Mouse (Mus musculus) MEL (cell line): ENCODE data around the gene Cerk. TPM values are rescaled to one million over a fixed set of nuclear protein-coding genes. Genes with fewer than 3 reads are reported as not detected.

ENCODE experiments used
- DNase-seq: peaks from one replicate; pipeline ENCODE4 v3.0.0; 2011; ENCODE audit warnings: low read depth, low spot score
- H3K27ac ChIP-seq: 2 replicates; pipeline ENCODE4 v1.5.1; 2012; ENCODE audit warnings: low read depth, mild to moderate bottlenecking, control low read depth, low read length, moderate library complexity; ENCODE audit not compliant: control insufficient read depth
- H3K27me3 ChIP-seq, 2 experiments: fragments of 150-350 bp in 1 of 2; sonication (generic) in 1 of 2; 2 replicates each; pipeline ENCODE4 v1.6.1; 2012; ENCODE audit warnings: low read length in 2 of 2, mild to moderate bottlenecking in 2 of 2, improper control_type of control experiment in 1 of 2, moderate library complexity in 1 of 2; ENCODE audit not compliant: insufficient read depth in 2 of 2, control insufficient read depth in 1 of 2
- H3K36me3 ChIP-seq, 2 experiments: 2 replicates each; pipeline ENCODE4 v1.6.1; 2012 to 2014; ENCODE audit warnings: low read length in 2 of 2, improper control_type of control experiment in 1 of 2, inconsistent platforms in 1 of 2, mild to moderate bottlenecking in 1 of 2; ENCODE audit not compliant: insufficient read depth in 2 of 2, control insufficient read depth in 1 of 2
- H3K4me1 ChIP-seq, 2 experiments: fragments of 150-350 bp in 1 of 2; sonication (generic) in 1 of 2; 2 replicates each; pipeline ENCODE4 v1.6.1; 2012; ENCODE audit warnings: low read length in 2 of 2, improper control_type of control experiment in 1 of 2, mild to moderate bottlenecking in 1 of 2; ENCODE audit not compliant: insufficient read depth in 2 of 2, control insufficient read depth in 1 of 2
- H3K4me3 ChIP-seq, 2 experiments: fragments of 150-350 bp in 1 of 2; sonication (generic) in 1 of 2; 2 replicates each; pipeline ENCODE4 v1.5.1; 2012; ENCODE audit warnings: low read depth in 2 of 2, low read length in 2 of 2, mild to moderate bottlenecking in 2 of 2, moderate library complexity in 2 of 2, control low read depth in 1 of 2, improper control_type of control experiment in 1 of 2; ENCODE audit not compliant: control insufficient read depth in 1 of 2, insufficient read depth in 1 of 2
- H3K79me2 ChIP-seq: 2 replicates; pipeline ENCODE4 v1.6.1; 2012; ENCODE audit warnings: mild to moderate bottlenecking, low read length, moderate library complexity; ENCODE audit not compliant: control insufficient read depth, poor library complexity, insufficient read depth
- H3K9ac ChIP-seq: 2 replicates; pipeline ENCODE4 v1.6.1; 2012; ENCODE audit warnings: low read depth, mild to moderate bottlenecking, control low read depth, low read length, moderate library complexity; ENCODE audit not compliant: control insufficient read depth, poor library complexity, severe bottlenecking
- H3K9me3 ChIP-seq: fragments of 150-350 bp; sonication (generic); replicated peaks from 2 replicates; pipeline ENCODE4 v1.6.1; 2012; ENCODE audit warnings: mild to moderate bottlenecking, low read length, improper control_type of control experiment, moderate library complexity; ENCODE audit not compliant: insufficient read depth
- E2F4 ChIP-seq: IDR thresholded peaks from 2 replicates; pipeline ENCODE4 v1.6.1; 2011; ENCODE audit warnings: low read depth, low read length, improper control_type of control experiment, borderline replicate concordance
- GABPA ChIP-seq: IDR thresholded peaks from 2 replicates; pipeline ENCODE4 v1.6.1; 2012; ENCODE audit warnings: low read depth, mild to moderate bottlenecking, inconsistent platforms, low read length, improper control_type of control experiment, moderate library complexity
- HCFC1 ChIP-seq: IDR thresholded peaks from 2 replicates; pipeline ENCODE4 v1.6.1; 2012; ENCODE audit warnings: low read depth, mild to moderate bottlenecking, inconsistent platforms, low read length, improper control_type of control experiment, moderate library complexity
- MAFK ChIP-seq: IDR thresholded peaks from 2 replicates; pipeline ENCODE4 v1.6.1; 2011; ENCODE audit warnings: low read depth, mild to moderate bottlenecking, low read length, improper control_type of control experiment, borderline replicate concordance
- MAX ChIP-seq: IDR thresholded peaks from 2 replicates; pipeline ENCODE4 v1.6.1; 2011; ENCODE audit warnings: low read length, improper control_type of control experiment
- MAZ ChIP-seq: IDR thresholded peaks from 2 replicates; pipeline ENCODE4 v1.6.1; 2012; ENCODE audit warnings: low read depth, mild to moderate bottlenecking, inconsistent platforms, low read length, improper control_type of control experiment
- MEF2A ChIP-seq: IDR thresholded peaks from 2 replicates; pipeline ENCODE4 v1.6.1; 2014; ENCODE audit warnings: low read depth, mild to moderate bottlenecking, inconsistent platforms, low read length, improper control_type of control experiment; ENCODE audit not compliant: poor library complexity, insufficient replicate concordance, severe bottlenecking; ENCODE audit errors: extremely low read depth
- NRF1 ChIP-seq: IDR thresholded peaks from 2 replicates; pipeline ENCODE4 v1.6.1; 2014; ENCODE audit warnings: low read depth, mild to moderate bottlenecking, inconsistent platforms, low read length, improper control_type of control experiment, moderate library complexity; ENCODE audit not compliant: poor library complexity, insufficient read depth, severe bottlenecking
- POLR2A ChIP-seq, 2 experiments: IDR thresholded peaks; 2 replicates each; pipeline ENCODE4 v1.6.1; 2011 to 2012; ENCODE audit warnings: low read length in 2 of 2, mild to moderate bottlenecking in 2 of 2, control low read depth in 1 of 2, improper control_type of control experiment in 1 of 2, low read depth in 1 of 2, moderate library complexity in 1 of 2; ENCODE audit not compliant: control insufficient read depth in 1 of 2, insufficient read depth in 1 of 2, poor library complexity in 1 of 2
- RCOR1 ChIP-seq: IDR thresholded peaks from 2 replicates; pipeline ENCODE4 v1.6.1; 2012; ENCODE audit warnings: low read depth, mild to moderate bottlenecking, inconsistent platforms, low read length, improper control_type of control experiment
- SIN3A ChIP-seq: IDR thresholded peaks from 2 replicates; pipeline ENCODE4 v1.6.1; 2012; ENCODE audit warnings: low read length, improper control_type of control experiment, inconsistent platforms
- TAL1 ChIP-seq: IDR thresholded peaks from 2 replicates; pipeline ENCODE4 v1.6.1; 2012; ENCODE audit warnings: mild to moderate bottlenecking, inconsistent platforms, low read length, moderate library complexity, mixed read lengths
- TBP ChIP-seq: IDR thresholded peaks from 2 replicates; pipeline ENCODE4 v1.8.0; 2011; ENCODE audit warnings: low read depth, low read length, improper control_type of control experiment
- TCF12 ChIP-seq: IDR thresholded peaks from 2 replicates; pipeline ENCODE4 v1.6.1; 2014; ENCODE audit warnings: low read depth, mild to moderate bottlenecking, inconsistent platforms, low read length, improper control_type of control experiment, moderate library complexity
- USF1 ChIP-seq: IDR thresholded peaks from 2 replicates; pipeline ENCODE4 v1.6.1; 2014; ENCODE audit warnings: low read depth, mild to moderate bottlenecking, inconsistent platforms, low read length, improper control_type of control experiment, moderate library complexity
- USF2 ChIP-seq, 2 experiments: IDR thresholded peaks; 2 replicates each; pipeline ENCODE4 v1.6.1; 2011 to 2012; ENCODE audit warnings: improper control_type of control experiment in 2 of 2, low read length in 2 of 2, borderline replicate concordance in 1 of 2, inconsistent platforms in 1 of 2, low read depth in 1 of 2, mild to moderate bottlenecking in 1 of 2; ENCODE audit not compliant: insufficient read depth in 1 of 2
- ZKSCAN1 ChIP-seq: IDR thresholded peaks from 2 replicates; pipeline ENCODE4 v1.6.1; 2012; ENCODE audit warnings: low read depth, mild to moderate bottlenecking, inconsistent platforms, low read length, improper control_type of control experiment, moderate library complexity
- ZNF384 ChIP-seq: IDR thresholded peaks from 2 replicates; pipeline ENCODE4 v1.6.1; 2012; ENCODE audit warnings: low read depth, mild to moderate bottlenecking, inconsistent platforms, low read length, improper control_type of control experiment
- polyA plus RNA-seq, 2 experiments: library from polyadenylated mRNA; stranded (reverse) in 1 of 2; unstranded in 1 of 2; fragments of >175 nt in 1 of 2; fragments of >200 nt in 1 of 2; gene quantifications; 2 replicates each; pipeline versions ENCODE4 v1.2.1 to v1.2.4; 2012; ENCODE audit warnings: low replicate concordance in 2 of 2, low read depth in 1 of 2; ENCODE audit not compliant: insufficient read length in 2 of 2, insufficient read depth in 1 of 2, missing spikeins in 1 of 2
- total RNA-seq: library from RNA; depleted of rRNA; stranded (reverse); fragments of 300-350 nt; gene quantifications from 2 replicates; pipeline ENCODE4 v1.2.3, GENCODE M21; 2012

Gene Cerk
- total and polyA plus RNA-seq, 3 experiments: 4.1 to 9.5 TPM; not detected in 1

GRCm38 (mm10) chr15:86234001-86234400 is 48.1 kb upstream of the Cerk start:
- no peak for DNase-seq
- Histone ChIP-seq H3K36me3 (peaks cover 0 to 8% of the 10 kb centered on the region in 2 experiments; a peak in 2 of 4 replicates), H3K4me1 (peaks cover 0 to 11% of the 10 kb centered on the region in 2 experiments; a peak in 3 of 4 replicates), H3K27me3 (no peaks in the 10 kb centered on the region), H3K4me3 (no peak overlapping the region), H3K79me2 (no peaks in the 10 kb centered on the region), H3K9ac (no peak overlapping the region), H3K27ac (no peak overlapping the region), H3K9me3 (no peaks in the 10 kb centered on the region)
- TF ChIP-seq TAL1 (no peak), MAX (no peak), TBP (no peak), USF1 (no peak), MAZ (no peak), HCFC1 (no peak), ZNF384 (no peak), GABPA (no peak), MEF2A (no peak), TCF12 (no peak)

DNA sequence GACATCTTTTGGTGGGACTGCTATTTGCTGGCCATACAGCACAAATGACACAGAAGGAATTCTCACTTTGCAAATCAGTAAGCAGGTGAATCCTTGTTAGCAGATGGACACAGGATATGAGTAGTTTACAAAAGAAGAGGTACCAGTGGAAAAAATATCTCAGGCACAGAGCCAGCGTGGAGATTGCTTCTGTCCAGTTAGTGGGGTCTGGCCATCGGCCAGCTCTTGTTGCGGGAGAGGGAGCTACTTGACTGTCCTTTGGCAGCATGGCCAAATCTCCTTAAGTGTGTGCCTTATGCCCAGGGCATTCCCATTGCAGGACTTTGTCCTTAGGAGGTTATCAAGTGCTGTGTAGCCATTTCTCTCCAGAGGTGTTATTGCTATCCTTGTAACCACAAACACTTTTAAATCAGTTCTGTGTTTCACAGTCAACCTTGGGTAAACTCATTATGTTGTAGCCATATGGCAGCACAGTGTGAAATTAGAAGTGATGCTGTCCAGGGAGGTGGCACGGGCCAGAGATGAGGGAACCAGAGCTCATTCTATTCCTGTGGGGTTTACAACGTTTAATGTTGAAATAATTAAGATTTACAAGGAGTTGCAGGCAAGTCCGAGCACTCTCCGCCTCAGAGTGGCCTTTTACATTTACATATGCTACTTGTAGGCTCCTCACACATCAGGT is 46.0 kb upstream of the Cerk start:
- Histone ChIP-seq H3K4me3 (no peak overlapping the region), H3K27ac (no peak overlapping the region), H3K4me1 (peaks cover 0 to 11% of the 10 kb centered on the region in 2 experiments; a peak in 3 of 4 replicates), H3K79me2 (no peaks in the 10 kb centered on the region), H3K9me3 (no peaks in the 10 kb centered on the region), H3K27me3 (no peaks in the 10 kb centered on the region)
- DNase-seq: no peak
- TF ChIP-seq POLR2A (IDR thresholded peaks at IDR 0.05; ENCODE audit: control insufficient read depth in 1 of 2, insufficient read depth in 1 of 2, low read depth in 1 of 2, low read length in 2 of 2, poor library complexity in 1 of 2) (no peak), MAZ (no peak), RCOR1 (no peak), NRF1 (no peak), SIN3A (no peak), HCFC1 (no peak), USF2 (IDR thresholded peaks at IDR 0.05; ENCODE audit: borderline replicate concordance in 1 of 2, insufficient read depth in 1 of 2, low read depth in 1 of 2, low read length in 2 of 2) (no peak), E2F4 (no peak), MAFK (no peak), ZKSCAN1 (no peak)
- TF ChIP-seq, all 39 proteins: peak for 0
- peaks cover 0 to 8% of the 10 kb centered on the region in 2 experiments; a peak in 3 of 4 replicates for H3K36me3 ChIP-seq
- H3K9ac ChIP-seq: no peak overlapping the region
